Mouse (Mus musculus): ENCODE data around the gene Cbfa2t3. TPM values are rescaled to one million over a fixed set of nuclear protein-coding genes. Genes with fewer than 3 reads are reported as not detected.

Gene Cbfa2t3
- polyA plus RNA-seq, 2 experiments from 2014 or later, result 0.08 to 0.28 TPM

GRCm38 (mm10) chr8:122663670-122664069 lies 35.2 kb downstream of the Cbfa2t3 start:
- no peak for ATAC-seq

GRCm38 (mm10) chr8:122663106-122663505 lies 35.8 kb downstream of the Cbfa2t3 start:
- ATAC-seq, result no peak

GRCm38 (mm10) chr8:122661894-122662293 lies 37.0 kb downstream of the Cbfa2t3 start:
- no peak for ATAC-seq

GRCm38 (mm10) chr8:122661138-122661537 lies 37.8 kb downstream of the Cbfa2t3 start:
- ATAC-seq, result no peak

GRCm38 (mm10) chr8:122660022-122660421 lies 38.9 kb downstream of the Cbfa2t3 start:
- no peak for ATAC-seq

GRCm38 (mm10) chr8:122658807-122659160 lies 40.1 kb downstream of the Cbfa2t3 start:
- ATAC-seq, result no peak

GRCm38 (mm10) chr8:122658149-122658806 lies 40.6 kb downstream of the Cbfa2t3 start:
- ATAC-seq, result no peak

- no peak for ATAC-seq
These were observed 42.6 kb downstream of the Cbfa2t3 start for GRCm38 (mm10) chr8:122656056-122656999.

- ATAC-seq, result no peak
These were observed 44.1 kb downstream of the Cbfa2t3 start for GRCm38 (mm10) chr8:122654768-122655167.

- no peak for ATAC-seq
These were observed 46.3 kb downstream of the Cbfa2t3 start for GRCm38 (mm10) chr8:122652643-122653042.

- no peak for ATAC-seq
These were observed 47.5 kb downstream of the Cbfa2t3 start for GRCm38 (mm10) chr8:122651326-122651921.

GRCm38 (mm10) chr8:122648192-122648970 lies 50.5 kb downstream of the Cbfa2t3 start:
- no peak for ATAC-seq

GRCm38 (mm10) chr8:122646337-122646736 lies 52.6 kb downstream of the Cbfa2t3 start:
- no peak for ATAC-seq

GRCm38 (mm10) chr8:122644175-122644954 lies 54.5 kb downstream of the Cbfa2t3 start:
- no peak for ATAC-seq

- no peak for ATAC-seq
These were observed 56.8 kb downstream of the Cbfa2t3 start for GRCm38 (mm10) chr8:122642071-122642470.

GRCm38 (mm10) chr8:122641406-122641805 lies 57.5 kb downstream of the Cbfa2t3 start:
- no peak for ATAC-seq

- ATAC-seq, result no peak
These were observed 58.1 kb downstream of the Cbfa2t3 start for GRCm38 (mm10) chr8:122640825-122641224.

GRCm38 (mm10) chr8:122639521-122640248 lies 59.2 kb downstream of the Cbfa2t3 start:
- no peak for ATAC-seq

GRCm38 (mm10) chr8:122638601-122639000 lies 60.3 kb downstream of the Cbfa2t3 start:
- ATAC-seq, result no peak

- ATAC-seq, result no peak
These were observed 61.7 kb downstream of the Cbfa2t3 start for GRCm38 (mm10) chr8:122637230-122637629.

GRCm38 (mm10) chr8:122636803-122637175 lies 62.1 kb downstream of the Cbfa2t3 start:
- no peak for ATAC-seq

Measured in activated CD4-positive, CD25-positive, alpha-beta regulatory T cell, adult 4 months (primary cell).